Mouse (Mus musculus) testis, adult 10 weeks (tissue): Measurements from ENCODE around the gene Kat7. TPM values are rescaled to one million over a fixed set of nuclear protein-coding genes. Genes with fewer than 3 reads are reported as not detected.

Experiments used
- polyA plus RNA-seq: library from polyadenylated mRNA; stranded (reverse); fragments of 350-450 nt; fragmentation: Illumina TruSeq; extraction: RNeasy Lipid Tissue Mini Kit (QIAGEN cat#74804); gene quantifications from one replicate; pipeline ENCODE4 v1.2.3, GENCODE M21; 2014; ENCODE audit warnings: low read depth, low replicate concordance

Kat7 gene
- 121 TPM for polyA plus RNA-seq

GRCm38 (mm10) chr11:95310007-95310647, at the start of gene Kat7:
TSS of gene Kat7 (minus strand) at chr11:95310246.

GRCm38 (mm10) chr11:95336568-95337128, 26.6 kb upstream of the Kat7 start, which contains the start of gene Fam117a:
TSS of gene Fam117a (plus strand) at chr11:95337018.

GRCm38 (mm10) chr11:95261178-95261751, 48.8 kb downstream of the Kat7 start, which contains the start of gene Tac4:
TSS of gene Tac4 (plus strand) at chr11:95261529.

Other genes with a start within 250 kb of the Kat7 start
- 0.07 TPM for gene Itga3, start 233.4 kb downstream of the Kat7 start, polyA plus RNA-seq
- gene Dlx3, start 190.1 kb downstream of the Kat7 start, polyA plus RNA-seq, result not detected
- 1.1 TPM for gene Dlx4, start 164.0 kb downstream of the Kat7 start, polyA plus RNA-seq
- gene Tac4, start 48.7 kb downstream of the Kat7 start, polyA plus RNA-seq, result not detected
- gene Fam117a, start 26.8 kb upstream of the Kat7 start, polyA plus RNA-seq, result 1.2 TPM
- 22.6 TPM for gene Slc35b1, start 74.4 kb upstream of the Kat7 start, polyA plus RNA-seq
- 32.6 TPM for gene Spop, start 103.8 kb upstream of the Kat7 start, polyA plus RNA-seq
- gene Nxph3, start 204.3 kb upstream of the Kat7 start, polyA plus RNA-seq, result not detected